Mouse (Mus musculus) liver, postnatal 0 days (tissue): ENCODE measurements around the gene Proser2.

ENCODE experiments used
- CTCF ChIP-seq: sonication (generic); IDR thresholded peaks from 2 replicates; pipeline ENCODE4 v1.5.1; 2016; ENCODE audit warnings: antibody characterized with exemption, low read depth
- EP300 ChIP-seq: IDR thresholded peaks from 2 replicates; pipeline ENCODE4 v1.6.1; 2016; ENCODE audit warnings: antibody characterized with exemption, low read depth, mild to moderate bottlenecking

DNA sequence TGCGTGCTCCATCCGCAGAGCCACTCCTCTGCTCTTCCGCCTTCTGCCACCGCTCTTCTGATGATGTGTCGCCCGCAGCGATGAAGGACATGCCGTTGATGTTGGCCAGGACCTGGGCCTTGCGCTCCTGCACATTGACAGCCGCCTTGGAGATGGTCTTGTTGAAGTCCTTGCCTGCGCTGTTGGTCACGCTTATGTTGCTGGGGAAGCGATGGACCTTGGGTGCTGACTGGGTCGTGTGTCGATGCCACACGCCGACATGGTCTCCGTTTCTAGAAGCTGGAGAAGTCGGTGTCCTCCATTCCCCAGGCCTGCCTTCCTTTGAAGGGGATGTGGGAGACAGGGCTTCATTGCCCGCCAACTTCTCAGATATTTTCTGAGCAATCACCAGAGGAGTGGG lies 29.3 kb downstream of the Proser2 start:
- TF ChIP-seq CTCF = no peak
- TF ChIP-seq EP300 = no peak
